Mouse (Mus musculus) heart, adult 11 months (tissue): ENCODE results near the gene Pdgfb.
A peak's percentile ranks its signal among the peaks of the same experiment; 100 is the strongest.

Source experiments
- DNase-seq: peaks from one replicate; pipeline ENCODE4 v3.0.0; 2022

The Pdgfb gene

DNA sequence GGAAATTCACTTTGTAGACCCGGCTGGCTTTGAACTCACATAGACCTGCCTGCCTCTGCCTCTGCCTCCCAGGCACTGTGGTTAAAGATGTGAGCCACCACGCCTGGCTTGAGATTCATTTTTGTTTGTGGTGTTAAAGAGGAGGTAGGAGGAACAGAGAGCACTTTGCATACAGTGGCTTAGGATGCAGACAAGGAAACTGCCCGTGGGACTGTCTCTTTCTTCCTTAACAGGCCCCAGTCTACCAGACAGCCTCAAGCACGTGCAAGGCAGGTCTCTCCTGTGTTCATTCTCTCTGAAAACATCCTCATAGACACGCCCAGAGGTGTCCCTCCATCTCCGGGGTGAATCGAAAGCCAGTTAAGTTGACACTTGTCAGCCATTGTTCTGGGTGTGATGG lies 19.6 kb upstream of the Pdgfb start:
- DNase-seq = no peak

DNA sequence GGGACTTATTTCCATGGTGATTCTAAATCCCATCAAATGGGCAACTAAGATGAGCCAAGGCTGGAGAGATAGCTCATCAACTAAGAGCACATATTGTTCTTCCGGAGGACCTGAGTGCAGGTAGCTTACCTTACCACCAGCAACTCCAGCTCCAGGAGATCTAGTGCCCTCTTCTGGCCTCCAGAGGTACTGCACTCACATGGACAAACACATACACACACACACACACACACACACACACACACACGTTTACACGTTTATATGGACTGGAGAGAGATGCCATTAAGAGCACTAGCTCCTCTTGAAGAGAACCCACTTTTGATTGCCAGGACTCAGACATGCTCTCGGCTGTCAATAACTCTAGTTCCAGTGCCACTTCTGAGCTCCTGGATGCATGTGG lies 16.4 kb upstream of the Pdgfb start:
- no peak for DNase-seq

DNA sequence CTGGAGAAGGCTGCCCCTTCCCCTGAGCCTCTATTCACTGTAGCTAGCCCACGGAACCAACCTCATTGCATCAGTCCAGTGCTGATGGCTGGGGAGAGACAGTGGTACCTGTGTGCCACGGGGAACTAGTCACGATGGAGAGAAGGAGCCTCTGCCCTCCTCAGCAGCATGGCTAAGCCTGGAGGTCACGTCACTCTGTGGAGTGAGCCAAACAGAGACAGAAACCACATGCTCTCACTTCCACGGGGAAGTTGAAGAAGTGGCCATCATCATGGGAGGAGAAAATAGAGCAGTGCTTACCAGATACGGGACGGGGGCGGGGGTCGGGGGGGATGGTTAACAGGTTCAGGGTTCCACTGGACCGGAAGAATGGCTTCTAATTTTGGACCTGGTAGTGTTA lies 15.6 kb upstream of the Pdgfb start:
- DNase-seq = peak; percentile 96

DNA sequence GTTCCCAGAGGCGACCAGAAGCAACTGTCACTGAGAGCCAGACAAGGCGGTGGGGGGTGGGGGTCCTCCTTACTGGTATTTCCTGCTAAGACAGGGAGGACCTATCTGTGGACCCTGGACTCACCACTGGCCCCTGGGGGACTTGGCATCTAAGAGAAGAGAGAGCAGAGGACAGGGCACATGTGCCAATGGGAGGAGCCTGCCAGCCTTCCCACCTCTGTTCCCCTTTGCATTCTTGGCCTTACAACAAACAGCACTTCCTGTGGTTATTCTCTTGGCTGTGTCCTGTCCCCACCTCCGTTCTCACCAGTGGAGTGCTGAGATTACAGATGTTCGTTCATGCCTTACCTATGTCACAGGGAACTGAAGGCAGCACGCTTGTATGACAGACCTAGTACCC lies 14.1 kb upstream of the Pdgfb start:
- no peak for DNase-seq

DNA sequence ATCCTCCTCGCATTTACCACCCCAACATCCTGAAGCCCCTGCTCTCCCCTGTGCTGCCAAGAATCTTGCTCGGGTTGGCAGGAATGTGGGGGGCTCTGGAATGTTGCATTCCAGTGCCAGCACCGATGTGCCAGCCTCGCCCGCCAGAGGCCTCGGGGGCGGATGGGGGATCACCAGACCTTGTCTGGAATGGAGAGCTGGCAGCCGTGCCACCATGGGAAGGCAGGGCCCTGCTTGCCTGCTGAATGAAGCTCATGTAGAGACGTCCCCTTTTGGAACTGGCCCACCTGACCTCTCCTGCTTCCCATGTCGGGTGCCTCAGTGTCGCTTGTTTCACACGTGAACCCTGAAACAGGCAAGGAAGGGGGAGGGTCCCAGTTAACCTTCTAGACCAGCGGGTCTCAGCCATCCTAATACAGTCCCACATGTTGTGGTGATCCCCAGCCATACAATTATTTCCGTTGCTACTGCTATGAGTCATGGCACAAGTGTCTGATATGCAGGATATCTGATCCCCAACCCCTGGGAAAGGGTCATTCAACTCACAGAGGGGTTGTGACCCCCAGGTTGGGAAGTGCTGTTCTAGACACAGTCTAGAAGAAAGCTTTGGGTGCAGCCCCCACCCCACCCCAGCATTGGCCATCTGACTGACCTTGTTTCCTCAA lies 12.0 kb upstream of the Pdgfb start:
- no peak for DNase-seq

DNA sequence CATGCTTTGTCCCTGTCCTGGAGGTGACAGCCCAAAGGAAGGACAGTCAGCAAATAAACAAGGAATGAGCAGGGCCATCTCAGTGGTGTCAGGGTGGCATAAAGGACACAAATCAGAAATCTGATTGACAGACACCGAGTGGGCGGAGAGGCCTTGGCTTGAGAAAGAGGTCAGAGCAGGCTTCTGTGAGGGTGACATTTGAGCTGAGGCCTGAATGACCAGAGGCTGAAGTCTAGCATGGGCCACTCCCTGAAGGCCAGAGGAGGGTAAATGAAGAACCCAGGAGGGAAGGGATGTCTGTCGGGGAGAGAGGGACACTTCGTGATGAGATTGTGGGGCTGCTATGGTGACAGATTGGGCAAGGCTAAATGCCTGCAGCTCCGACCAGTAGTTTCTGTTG lies 11.3 kb upstream of the Pdgfb start:
- DNase-seq = no peak

DNA sequence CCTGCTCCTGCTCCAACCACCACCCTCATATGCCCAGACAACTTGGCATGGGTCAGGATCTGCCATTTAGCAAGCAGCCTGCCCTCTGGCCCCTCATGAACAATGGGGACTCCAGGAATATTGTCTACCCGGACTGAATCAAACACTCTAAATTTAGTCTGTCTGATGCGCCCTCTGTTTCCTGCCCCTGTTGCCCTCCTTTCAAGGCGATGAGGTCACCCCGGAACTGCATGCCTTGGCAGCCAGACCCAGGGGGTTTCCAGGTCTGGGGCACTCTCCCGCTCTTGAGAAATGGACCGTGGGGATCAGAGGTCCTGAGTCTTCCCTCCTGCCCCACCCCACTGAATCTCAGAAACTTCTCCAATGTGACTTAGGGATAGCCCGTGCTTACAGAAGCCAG lies 10.8 kb upstream of the Pdgfb start:
- peak; percentile 96 for DNase-seq

DNA sequence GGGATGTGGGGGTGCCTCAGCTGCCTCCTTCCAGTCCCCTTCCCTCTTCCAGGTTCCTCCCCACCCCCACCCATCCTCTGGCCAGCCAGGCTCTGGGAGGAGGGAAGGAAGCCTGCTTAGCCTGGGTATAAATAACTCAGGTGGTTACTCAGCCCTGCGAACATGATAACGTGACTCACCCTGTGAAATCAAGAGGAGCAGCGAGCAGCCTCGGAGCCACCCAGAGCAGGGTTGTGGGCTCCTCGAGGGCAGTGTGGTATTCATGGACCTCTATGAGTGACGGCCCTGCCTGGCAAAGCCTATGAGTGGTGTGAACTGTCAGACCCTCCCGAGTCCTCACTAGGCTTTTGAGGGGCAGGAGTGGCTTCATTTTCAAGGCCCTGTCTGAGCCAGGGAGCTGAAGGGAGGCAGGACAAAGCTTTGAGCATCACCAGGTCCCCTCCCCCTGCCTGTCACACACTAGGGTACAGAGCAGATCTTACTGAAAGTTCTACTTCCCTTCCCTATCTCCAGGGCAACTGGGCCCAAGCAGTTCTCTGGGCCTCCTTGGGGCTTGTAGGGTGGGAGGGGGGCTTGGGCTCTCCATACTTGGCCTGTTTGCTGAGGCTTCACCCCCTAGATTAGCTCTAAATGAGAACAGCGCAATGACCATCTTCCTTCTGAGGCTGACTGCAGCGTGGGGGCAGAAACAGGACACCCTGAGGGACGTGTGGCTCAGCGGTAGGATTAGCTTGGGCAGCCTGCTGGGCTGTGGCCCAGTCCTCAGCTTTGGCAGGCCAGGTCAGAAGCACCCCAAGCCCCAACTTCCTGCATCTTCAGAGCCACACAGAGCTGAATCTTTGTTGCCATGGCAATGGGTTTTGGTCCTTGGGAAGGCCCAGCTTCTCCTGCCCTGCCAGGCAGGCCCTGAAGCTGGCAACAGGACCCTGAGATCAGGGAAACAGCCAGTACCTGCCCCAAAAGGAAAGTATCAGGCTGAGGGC lies 9.8 kb upstream of the Pdgfb start:
- peak; percentile 97 for DNase-seq

DNA sequence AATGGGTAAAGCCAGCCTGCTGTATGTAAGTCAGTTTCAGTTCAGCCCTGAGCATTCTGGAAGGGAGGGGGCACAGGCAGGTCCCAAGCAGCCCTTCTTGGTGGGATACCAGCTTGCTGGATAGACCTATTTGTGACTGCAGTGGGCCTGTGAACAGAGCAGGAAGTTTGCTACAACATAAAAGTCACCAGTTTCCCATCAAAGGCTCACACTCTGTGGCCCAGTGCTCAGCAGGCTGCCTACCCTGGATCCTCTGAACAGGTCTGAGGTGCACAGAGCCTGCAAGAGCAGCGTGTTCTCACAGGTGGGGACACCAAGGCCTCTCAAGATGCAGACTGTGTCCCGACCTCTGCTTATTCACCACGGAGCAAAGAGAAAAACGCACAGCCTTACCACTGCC lies 5.7 kb upstream of the Pdgfb start:
- no peak for DNase-seq

DNA sequence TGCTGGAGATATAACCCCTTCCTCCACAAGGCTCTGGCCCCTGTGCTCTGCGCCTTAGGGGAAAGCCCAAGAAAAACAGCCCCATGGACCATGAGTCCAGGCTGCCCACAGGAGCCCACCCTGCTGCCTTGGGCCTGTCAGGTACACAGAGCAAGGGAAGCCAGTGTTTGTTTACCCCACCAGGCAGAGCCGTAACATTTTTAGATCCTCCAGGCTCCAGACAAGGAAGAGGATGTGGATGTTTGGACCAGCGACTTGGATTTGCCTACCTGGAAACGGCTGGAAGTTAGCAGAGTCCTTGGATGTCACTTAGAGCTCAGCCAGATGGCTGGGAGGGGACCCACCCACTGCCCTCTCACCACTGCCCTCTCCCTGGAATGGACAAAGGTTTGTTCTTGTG lies 4.8 kb upstream of the Pdgfb start:
- DNase-seq = peak; percentile 93

DNA sequence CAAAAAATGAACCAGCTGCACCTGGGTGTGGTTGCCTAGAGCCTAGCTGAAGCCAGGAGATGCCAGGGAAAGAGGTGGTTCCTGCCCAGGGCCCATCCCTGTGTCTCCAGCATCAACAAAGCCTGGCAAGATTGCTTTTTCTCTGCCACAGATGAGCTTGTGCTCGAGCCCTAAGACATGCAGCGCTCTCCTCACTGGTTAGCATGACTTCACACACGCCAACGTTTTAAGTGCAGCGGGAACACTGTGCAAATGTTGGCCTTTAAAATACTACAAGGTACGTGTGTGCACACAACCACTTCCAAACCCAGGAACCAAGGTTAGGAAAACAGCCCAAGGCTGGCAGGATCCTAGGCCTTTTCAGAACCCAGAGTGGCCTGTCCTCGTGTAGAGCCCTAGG lies 4.4 kb upstream of the Pdgfb start:
- no peak for DNase-seq

DNA sequence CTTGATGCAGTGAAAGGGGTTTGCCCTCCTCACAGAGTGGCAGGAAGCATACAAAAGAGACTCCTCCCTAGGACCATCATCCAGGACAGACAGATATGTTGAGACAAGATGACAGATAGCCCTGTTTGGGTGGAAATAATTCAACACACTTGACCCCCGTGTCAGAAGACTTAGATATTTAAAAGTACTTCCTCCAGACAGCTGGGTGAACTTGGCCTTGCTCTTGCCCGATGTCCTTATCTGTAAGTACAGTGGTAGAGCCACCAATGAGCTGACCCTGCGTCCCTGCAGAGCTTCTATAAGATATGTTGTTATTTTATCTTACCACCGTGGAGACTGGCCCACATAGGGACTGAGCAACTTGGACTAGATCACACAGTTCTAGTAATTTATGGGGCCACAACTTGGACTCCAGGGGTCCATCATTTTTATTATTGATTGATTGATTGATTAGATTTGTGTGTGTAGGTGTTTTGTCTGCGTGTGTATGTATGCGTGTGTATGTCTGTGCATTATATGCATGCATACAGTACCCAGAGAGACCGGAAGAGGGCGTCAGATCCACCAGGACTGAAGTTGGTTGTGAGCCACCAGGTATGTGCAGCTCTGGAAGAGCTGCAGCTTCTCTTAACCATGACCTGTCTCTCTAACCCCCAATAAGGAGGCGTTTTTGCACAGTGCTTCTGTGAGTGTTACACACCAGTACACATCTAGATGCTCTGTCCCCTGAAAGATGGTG lies 2.0 kb upstream of the Pdgfb start:
- no peak for DNase-seq

DNA sequence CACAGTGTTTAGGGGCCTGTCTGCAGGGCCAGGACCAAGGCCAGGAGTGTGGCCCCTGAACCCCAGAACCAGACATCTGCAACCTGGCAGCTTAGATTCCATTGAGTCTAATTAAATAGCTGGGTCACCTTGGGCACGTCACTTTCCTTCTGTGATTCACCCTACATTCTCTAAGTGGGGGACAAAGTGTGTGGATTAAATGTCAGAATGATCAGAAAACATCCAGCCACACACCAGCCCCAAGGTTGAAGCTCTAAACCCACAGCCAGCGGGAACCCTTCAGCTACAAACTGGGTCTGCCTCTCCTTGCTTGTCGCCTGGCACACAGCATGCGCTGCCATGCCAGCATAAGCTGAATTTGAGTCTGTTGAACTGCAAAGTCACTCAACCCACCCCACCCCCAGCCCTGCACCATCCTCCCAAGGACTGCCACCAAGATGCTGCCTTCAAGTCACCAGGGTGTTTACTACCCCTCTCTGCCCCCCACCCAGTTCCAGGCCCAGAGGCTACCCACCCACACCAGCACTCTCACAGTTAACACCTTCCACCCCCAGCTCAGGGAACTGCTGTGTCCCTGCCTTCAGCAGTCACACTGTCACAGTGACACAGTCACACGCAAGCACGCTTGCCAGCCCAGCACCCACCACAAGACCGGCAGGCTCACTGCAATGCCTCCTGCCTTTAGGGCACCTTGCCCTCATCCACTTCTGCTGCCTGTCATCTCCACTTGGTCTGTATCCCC lies 605 bp upstream of the Pdgfb start:
- no peak for DNase-seq

DNA sequence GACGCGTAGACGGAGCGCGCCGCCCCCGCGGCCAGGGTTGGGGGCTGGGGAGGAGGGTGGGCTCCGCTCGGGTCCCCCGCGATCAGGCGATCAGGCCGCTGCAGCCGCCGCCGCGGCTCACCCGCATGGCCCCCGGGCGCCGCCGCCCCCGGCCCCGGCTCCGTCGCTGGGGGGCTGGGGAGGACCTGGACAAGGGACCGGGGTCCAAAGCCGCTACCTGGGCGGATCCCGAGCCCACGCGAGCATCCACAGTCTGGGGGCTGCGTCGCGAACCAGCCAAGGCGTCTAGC lies 801 bp downstream of the Pdgfb start:
- DNase-seq = no peak

DNA sequence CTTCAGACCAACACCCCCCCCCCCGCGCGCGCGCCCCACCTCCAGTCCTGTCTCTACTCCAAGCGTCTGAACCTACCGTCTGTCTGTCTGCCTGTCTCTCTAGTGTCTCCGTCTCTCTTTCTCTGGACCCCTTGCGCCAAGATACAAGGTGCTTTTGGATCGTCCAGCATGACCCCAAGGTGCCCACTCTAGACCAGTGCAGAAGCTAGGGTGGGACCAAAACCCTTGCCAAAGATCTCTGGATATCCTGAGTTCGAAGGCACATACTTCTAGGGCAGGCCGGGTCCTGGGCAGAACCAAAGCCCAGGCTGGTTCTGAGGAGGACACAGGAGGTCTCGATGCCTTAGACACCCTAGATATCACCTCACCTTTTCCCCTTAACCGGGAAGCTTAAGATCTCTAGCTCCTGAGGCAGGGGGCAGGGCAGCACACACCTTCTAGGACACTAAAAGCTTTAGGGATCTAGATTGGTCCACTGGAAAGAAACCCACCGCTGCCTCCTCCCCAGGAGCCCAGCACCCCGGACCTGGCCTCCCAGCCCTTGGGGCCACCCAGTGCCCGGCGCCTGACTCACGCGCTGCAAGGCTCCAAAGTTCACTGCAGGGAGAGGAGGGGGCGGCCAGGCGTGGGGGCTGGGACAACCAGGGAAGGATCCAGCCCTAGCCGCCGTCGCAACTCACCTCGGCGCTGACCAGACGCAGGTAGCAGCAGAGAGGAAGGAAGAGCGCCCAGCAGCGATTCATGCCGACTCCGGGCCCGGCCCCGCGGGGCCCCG lies 1.3 kb downstream of the Pdgfb start:
- DNase-seq = no peak

DNA sequence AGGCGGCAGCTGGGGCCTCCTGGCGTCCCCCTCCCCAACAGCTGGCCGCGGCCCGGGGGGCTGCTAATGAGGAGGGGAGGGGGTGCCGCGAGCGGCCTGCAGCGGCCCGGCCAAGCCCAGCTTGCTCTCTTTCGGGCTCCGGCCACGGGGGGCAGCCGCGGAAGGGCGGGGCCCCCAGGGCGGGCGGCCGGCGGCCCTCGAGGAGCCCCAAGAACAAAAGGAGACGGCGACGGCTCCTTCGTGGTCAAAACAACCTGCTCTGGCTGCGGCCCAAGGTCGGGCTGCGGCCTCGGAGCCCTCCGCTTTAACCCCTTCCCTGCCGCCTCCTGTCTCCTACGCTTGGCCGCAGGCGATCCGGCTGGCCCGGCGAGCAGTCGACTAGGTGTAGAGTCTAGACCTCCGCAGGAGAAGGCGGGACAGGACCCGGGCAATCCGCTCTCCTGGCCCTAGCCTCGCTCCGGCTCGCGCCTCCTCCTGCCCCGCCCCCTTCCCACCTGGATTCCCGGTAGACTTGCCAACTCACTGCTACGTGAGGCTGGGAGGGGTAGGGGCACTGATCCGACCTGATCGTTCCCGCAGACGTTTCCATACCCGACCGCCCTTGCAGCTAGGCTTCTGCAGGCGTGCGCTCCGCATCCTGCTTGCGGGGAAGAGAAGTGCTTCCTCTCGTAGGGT lies 2.1 kb downstream of the Pdgfb start:
- peak; percentile 98 for DNase-seq

DNA sequence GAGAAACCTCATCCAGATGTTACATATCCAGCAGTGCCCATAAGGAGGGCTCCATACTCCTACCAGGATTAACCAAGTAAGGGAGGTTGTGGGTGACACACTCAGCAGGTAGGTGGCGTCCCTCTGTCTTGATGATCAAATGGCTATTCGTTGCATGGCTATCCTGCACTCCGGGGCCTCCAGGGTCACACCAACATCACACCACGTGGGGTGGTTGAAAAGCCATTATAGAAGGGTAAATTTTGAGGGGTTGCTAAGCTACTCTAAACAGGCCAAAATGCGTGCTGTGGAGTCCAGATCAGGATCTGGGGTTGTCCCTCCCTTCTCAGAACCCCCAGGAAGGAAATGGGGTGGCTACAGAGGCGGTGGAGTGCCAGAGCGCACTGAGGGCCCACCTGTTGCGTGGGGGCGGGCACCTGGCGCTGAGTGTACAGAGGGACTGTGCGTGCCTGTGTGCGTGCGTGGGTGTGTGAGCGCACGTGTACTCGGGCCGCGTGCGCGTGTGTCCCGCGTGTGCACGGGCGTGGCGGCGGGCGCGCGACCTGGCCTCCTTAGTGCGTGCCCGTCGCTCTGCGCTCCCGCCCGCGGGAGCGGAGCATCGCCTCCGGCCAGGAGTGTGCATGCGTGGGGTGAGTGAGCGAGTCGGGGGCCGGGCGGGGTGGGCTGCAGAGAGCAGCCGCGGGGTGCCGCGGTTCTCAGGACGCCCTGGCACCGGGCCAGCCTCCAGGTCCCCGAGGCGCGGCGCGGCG lies 2.8 kb downstream of the Pdgfb start:
- peak; percentile 96 for DNase-seq

DNA sequence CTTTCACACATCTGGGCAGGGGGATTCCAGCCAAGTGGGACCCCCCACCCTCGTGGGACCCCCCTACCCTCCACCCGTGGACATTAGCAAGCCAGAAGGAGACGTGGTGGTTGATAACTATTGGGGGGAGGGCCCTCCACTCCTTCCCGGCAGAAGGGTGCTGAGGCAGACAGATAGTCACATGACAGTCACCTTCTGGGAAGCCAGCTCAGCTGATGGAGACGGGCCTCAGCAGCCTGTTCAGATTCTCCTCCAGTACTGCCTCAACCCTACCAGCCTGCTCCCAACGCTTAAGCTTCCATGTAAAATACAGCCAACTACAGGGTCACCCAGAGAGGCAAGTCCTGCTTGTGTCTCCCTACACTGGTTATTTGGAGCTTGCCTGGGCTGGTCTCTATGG lies 3.6 kb downstream of the Pdgfb start:
- DNase-seq = no peak

DNA sequence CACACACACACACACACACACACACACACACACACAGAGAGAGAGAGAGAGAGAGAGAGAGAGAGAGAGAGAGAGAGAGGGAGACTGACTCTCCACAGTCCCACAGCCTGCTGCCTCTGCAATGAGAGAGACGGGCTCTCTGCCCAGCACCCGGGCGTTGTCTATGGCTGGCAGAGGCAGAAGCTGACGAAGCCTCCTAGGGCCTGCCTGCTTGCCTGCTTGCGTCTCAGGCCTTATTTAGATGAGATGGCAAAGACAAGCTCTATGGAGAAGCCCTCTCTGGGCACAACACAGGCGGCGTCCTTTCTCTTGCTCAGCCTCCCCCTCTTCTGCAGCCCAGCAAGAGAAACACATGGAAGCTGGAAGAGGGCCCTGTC lies 4.6 kb downstream of the Pdgfb start:
- no peak for DNase-seq

DNA sequence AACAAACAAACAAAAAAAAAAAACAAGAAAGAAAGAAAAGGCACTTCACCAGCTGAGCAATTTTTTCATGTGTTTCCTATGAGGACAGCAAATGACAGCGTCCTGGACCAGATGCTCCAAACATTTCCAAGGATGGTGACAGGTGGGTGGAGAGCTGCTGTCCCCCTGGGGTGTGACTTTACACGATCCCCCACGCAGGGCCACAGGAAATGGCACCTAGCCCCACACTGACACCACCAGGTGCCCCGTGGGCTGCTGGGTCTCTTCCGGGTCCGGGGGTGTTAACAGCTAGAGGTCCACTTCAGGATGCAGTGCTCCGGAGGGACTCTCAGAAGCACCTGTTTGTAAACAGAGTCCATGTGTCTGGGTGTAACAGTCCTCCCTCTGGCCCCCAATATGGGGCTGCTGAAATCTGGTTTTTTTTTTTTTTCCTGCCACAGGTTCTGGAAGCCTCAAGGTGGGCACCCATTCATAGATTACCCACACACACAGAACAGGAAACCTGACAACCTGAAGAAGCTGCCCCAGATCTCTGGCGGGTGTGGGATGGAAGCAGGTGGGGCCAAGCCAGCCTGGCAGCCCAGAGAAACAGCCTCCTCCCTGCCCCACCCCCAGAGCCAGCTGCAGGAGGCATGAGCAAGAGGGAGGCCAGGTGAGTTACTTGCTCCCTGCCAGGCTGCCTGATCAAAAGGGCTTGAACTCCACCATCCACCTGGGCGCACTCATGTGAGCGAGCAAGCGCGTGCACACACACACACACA lies 5.2 kb downstream of the Pdgfb start:
- no peak for DNase-seq
